Mouse (Mus musculus): ENCODE results near the gene Gm20388.
"Not testable (repeated sequence)": the region's sequence is repeated elsewhere in the genome, so short reads cannot be mapped to it uniquely, and the experiment has no call there.

The Gm20388 gene

DNA sequence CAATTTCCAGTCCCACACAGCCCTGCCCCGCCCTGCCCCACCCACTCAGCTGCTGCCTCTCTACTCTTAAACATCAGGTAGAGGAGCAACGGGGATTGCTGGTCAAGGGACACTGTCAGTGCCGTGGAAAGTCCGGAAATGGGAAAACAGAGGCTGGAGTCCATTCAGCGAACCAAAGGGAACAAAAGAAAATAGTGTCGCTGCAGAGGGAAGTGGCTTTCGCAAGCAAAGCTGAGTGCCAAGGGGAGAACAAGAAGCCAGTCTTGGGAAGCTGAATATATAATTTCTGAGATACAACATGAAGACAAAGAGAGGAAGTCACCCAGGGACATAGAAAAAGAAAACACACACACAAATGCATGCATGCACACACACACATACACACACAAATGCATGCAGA lies 3278.2 kb downstream of the Gm20388 start:
- DNase-seq: no peak

DNA sequence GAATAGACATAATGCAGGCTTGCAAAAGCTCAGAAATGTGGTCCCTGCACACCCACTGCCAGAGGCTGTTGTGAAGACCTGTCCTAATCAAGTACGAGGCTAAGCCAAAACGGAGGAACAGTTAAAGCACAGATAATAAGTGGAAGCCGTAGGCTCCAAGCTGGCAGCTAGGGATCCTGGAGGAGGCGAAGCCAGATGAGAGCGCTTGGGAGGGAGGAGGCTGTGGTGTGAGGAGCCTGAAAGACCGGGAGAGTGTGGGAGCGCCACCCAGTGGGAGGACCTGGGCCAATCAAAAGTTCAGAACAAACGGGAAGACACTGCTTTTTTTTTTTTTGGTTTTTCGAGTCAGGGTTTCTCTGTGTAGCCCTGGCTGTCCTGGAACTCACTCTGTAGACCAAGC lies 3280.0 kb downstream of the Gm20388 start:
- peak; percentile 82 for DNase-seq

DNA sequence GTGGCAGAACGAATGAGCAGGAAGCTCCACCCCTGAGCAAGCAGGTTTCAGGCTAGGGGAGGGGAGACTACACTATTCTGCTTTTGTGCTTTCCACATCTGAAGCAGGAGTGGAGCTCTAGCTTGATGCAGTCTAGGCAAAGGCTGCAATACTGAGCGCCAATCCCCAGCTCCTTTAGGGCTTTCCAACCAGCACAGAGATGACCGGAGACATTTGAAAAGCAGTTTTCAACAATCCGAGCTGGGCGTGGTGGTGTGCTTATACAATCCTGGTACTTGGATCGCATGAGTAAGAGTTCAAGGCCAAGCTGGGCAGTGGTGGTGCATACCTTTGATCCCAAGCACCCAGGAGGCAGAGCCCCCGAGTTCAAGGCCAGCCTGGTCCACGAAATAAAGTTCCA lies 3281.3 kb downstream of the Gm20388 start:
- DNase-seq: no peak

DNA sequence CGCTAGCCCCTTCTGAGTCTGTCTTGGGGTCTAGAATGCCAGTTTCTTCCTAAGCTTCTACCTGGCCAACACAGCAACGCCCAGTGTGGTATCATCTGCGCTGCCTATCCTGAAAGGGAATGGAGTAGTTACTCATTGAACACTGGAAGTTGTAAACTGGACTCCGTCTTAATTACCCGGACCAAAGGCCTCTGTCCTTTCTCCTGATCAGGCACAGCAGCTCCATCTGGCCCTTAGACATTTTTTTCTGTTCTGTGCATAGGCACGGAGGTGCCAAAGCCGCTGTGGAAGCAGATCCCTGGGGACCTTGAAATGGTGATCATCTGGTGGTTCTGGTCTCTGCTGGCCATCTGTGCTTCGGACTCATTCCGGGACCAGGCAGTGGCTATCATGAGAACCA lies 3283.1 kb downstream of the Gm20388 start:
- DNase-seq: no peak

DNA sequence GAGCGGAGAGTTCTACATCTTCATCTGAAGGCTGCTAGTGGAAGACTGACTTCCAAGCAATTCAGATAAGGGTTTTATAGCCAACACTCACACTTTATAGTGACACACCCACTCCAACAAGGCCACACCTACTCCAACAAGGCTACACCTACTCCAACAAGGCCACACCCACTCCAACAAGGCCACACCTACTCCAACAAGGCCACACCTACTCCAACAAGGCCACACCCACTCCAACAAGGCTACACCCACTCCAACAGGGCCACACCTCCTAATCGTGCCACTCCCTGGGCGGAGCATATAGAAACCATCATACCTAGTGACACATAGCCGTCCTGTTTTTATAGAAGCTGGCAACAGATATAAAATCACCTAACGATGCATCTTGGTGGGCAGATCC lies 3286.4 kb downstream of the Gm20388 start:
- not testable (repeated sequence) for DNase-seq

DNA sequence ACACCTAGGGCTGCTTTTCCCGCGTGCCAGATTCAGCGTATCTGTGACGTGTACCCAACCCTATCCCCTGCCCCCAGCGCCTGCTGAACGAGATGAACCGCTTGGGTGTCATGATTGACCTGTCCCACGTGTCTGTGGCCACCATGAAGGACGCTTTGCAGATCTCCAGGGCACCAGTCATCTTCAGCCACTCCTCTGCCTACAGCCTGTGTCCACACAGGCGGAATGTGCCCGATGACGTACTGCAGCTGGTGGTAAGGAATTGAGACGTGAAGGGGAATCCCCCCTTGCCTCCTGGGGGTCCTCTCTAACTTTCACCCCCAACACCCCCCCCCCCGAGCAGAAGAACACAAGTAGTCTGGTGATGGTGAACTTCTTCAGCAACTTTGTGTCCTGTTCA lies 3289.2 kb downstream of the Gm20388 start:
- no peak for DNase-seq

DNA sequence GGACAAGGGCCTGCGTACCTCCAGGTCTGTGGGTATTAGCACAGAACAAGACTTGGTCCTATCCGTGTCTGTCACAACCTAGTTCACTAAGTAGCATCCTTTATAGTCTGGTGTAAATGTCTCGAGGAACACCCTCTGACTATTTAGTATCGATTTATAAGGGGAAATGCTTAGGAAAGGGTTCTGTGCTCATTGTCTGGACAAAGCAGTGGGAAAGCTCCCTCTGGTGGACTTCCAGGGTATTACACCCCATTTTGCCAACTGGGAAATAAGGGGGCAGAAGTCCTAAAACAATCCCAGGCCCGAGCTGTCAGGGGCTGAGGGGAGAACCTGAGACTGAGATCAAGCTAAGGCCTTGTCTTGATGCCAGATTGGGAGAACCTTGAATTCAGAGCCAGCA lies 3291.6 kb downstream of the Gm20388 start:
- DNase-seq: peak; percentile 85

DNA sequence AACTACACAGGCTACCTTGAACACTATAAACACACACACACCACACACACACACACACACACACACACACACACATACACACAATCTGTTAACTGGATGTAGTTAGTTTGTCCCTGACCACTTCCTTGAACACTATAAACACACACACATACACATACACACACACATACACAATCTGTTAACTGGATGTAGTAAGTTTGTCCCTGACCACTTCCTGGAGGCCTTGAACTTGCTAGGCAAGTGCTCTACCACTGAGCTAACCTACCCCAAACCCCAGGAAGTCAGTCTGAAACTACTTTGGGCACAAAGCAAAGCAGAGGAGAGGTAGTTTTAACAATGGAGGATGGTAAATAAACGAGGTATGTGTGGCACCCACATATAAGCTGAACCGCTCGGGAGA lies 3292.9 kb downstream of the Gm20388 start:
- DNase-seq: no peak

DNA sequence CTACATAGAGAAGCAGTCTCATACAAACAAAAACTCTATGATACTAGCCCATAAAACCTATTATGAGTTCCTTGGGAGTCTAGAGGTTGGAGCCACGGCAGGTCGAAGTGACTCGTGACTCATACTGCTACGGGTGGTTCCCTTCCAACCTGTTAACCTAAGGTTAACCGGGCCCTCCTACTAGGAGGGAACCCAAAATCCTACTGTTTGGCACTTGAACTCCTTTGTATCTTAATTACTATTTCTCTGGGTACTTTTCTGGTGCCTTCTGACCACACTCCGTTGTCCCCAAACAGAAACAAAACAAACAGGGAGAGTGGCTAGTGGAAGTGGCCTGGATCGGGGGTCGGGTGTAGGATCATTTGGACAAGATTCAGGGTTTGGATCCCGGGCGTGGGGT lies 3301.2 kb downstream of the Gm20388 start:
- DNase-seq: no peak

DNA sequence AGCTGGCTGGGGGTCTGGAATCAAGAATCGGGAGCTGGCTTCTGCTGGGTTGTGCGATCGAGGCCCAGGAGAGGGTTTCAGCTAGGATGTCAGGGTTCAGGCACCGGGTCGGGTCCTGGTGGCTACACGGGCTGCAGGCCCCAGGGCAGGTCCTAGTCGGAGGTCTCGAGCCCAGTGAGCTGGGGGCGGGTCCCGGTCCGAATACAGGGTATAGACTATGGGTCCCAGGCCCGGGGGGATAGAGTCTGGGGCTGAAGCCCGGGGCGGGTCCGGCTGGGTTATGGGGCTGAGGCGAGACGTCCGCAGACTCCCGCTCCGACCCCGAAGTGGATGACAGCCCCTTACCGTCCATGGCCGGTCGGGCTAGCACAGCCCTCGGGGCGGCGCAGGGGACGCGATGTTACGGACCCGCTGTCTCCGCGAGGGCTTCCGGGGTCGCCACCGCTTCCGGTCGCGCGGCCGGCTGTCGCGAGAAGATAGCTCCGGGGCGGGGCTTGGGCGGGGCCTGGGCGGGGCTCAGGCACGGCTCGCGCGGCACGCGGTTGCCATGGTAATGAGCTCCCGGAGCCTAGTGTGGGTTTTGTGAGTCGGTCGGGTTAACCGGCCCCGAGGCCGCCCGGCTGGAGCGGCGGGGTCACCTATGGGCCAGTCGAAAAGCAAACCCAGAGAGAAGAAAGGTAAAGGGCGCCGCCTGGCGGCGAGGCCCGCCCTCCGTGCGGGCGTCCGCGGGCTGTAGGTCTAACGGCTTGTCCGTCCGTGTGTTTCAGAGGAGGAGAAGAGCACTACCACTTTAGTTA lies 3301.9 kb downstream of the Gm20388 start, which contains the start of the genes Chmp1a and Spata33:
Gene Chmp1a, minus strand, starts transcription at position 443 of the 797 bp plus-strand sequence.
Gene Spata33, plus strand, starts transcription at position 512 of the 797 bp plus-strand sequence.
- DNase-seq: peak; percentile 90

DNA sequence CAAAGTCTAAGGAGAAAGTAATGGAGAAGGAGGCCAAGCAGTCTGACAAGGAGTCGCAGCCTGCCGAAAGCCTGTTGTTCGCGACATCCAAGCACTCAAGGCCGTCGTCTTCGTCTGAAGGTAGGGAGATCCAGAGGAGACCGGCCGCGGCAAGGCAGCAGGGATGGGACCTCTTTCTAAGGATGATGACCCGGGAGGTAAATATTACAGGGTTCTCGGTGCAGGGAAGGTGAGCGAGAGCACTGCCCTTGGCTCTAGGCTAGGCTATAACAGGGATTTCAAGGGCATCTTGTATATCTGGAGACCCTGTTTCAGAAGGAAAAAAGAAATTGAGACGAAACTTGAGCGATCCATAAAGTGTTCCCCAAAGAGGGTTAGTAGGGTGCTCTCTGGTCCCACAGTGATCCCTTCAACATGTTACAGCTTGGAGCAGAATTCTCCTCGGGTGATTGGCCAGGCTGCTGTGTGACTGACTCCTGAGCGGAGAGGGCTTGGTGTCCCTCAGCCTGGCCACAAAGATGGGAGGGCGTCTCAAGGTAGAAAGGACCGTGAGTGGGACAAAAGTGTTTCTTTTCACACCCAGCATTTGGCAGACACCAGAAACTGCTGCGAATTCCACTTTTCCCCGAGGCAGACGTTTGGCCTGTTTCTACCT lies 3302.6 kb downstream of the Gm20388 start:
- no peak for DNase-seq

DNA sequence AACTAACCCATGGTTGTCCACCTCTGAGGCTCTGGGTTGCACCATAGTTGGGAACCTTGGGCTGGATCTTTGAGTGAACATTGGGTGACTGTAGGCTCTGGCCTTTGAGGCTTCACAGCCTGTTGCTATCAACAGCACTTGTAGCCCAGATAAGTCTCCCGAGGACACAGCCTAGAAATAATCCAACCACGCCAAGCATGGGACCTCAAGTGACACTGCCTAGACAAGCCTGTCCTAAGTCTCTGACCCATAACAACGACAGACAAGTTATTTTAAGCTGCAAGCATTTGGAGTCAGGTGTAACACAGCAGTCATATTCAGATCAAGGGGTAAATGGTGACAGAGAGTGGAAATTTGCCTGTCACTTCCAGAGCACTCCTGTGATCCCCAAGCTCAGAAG lies 3304.8 kb downstream of the Gm20388 start:
- no peak for DNase-seq

DNA sequence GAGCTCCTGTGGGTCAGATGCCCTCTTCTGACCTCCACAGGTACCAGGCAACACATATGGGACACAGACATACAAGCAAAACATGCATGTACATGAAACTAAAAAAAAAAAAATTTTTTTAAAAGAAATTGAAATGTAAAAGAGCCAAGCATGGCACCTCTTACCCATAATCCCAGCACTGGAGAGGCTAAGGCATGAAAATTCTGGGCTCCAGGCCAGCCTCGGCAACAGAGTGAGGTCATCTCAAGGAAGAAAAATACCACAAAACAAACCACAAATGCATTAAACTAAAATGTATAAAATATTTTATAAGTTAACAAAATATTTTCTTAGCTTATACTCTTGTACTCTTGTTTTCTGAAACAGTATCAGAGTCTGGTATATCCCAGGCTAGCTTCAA lies 3310.3 kb downstream of the Gm20388 start:
- DNase-seq: no peak

DNA sequence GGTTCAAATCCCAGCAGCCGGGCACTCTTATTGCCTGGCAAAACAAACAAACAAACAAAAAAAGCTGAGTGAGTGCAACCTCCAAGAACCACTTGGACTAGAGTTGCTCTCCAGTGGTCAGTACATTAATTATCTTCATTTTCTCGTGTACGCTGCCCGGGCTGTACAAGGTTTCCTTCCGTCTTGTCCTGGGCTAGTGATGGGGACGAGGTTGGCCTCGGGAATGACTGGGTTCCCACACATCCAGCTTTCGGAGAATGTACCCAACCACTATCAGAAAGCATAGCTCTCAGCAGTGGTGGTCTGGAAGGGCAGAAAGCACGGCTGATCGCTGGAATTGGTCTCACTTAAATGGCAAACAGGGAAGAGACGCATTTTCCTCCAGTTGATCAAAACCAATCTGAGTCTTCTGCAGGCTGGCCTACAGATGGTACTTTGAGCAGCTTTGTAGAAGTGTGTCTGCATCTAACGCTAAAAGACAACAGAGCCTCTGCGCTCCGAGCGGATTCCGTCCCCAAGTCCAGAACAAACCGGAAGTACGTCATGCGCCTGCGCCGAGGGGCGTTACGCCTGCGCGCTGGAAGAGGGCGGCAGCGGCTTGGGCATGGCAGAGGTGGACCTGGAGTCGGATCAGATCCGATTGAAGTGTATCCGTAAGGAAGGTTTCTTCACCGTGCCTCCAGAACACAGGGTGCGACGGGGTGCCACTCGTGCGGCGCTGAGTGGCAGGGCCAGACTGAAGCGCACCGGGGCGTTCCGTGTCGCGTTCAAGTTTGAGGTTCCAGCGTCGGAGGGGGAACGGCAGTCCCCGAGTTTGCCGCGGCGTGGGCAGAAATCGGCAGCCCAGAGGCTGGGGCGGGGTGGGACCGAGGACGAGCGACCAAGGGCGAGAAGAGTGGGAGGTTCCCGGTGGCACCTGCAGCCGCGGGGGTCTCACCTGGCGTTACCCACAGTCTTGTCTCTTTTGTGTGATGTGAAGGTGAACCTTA lies 3313.9 kb downstream of the Gm20388 start, which contains the start of gene Cdk10:
Gene Cdk10, plus strand, starts transcription at position 565 of the 989 bp plus-strand sequence.
- peak; percentile 94 for DNase-seq

DNA sequence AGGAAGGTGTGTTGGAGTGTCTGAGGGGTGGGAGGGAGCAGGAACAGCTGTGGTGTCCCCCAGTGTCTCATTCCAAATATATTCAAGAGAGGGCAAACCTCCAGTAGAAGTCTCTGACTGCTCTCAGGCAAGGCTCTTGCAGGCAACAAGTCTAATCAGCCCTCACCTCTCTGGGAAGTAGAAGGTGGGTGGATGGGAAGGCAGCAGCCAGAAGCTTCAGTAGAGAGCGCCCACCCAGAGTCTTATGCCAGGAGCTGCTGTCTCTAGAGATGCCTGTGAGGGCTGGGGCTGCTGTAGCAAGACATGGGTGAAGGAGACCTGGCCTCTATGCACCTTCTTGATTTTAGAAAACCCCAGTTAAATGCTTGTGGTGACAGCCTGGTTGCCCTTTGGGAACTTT lies 3317.8 kb downstream of the Gm20388 start:
- no peak for DNase-seq

DNA sequence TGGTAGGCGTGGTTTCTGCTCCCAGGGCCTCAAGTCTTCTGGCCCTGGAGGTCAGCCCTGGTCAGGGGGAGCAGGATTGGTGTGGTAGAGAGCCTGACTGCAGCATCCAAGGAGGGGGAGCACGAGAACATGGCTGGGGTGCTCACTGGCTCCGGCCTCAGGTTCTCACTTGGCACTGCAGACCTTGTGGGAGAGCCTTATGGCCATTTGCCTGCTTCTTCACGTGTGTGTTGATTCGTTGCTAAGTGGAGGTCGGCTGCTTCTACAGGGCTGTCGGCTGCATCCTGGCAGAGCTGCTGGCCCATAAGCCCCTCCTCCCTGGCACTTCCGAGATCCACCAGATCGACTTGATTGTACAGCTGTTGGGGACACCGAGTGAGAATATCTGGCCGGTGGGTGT lies 3319.7 kb downstream of the Gm20388 start:
- DNase-seq: not testable (repeated sequence)

DNA sequence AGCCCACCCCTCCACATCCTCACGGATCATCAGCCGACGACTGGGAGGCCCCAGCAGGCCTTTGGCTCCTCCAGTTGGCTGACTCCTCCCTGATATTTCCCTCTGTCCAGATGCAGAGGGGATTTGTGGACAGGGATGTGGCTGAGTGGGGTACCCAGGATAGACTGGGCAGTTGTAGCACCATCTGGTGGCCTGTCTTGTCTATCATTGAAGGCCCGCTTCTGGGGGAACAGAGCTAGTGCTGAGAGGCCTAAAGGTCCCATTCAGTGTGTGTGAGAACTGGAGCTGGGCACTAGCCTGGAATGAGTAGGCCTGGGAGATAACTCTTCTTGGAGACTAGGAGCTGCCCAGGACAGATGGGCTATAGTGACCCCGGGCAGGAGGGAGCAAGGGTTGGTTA lies 3321.1 kb downstream of the Gm20388 start:
- no peak for DNase-seq

DNA sequence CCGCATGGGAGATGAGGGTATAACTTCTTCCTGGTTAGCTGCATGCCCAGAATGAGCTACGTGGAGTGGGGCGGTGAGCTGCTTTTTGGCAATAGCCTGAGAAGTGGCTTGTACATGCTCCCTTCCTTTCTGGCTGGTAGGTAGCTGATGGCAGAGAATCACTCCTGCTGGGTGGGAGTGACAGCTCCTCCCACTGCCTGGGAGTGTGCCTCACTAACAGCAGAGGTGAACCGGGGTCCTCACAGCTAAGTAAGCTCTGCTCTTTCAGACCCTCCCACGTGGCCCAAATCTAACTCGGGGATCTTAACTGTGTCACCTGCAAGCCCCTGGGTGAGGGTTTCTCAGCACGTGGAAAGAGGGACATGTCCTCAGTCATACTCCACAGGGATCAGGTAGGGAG lies 3321.9 kb downstream of the Gm20388 start:
- DNase-seq: no peak

DNA sequence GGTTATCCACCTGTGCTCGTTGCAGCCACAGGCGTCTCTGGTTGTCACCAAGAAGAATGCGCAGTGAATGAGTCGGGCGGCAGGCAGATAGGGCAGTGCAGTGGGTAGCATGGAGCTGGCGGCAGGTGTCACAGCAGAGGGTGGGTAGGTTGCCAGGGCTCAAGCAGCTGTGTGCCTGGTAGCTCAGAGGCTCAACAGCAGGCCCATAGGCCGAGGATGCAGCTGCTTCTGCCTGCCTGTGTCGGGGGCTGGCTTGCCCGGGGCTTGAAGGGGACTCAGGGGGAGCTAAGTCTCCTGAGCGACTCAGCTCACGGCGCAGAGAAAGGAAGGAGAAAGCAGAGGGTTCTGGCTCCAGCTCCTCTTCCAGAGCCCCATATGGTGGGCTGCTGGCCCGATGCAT lies 3322.7 kb downstream of the Gm20388 start:
- no peak for DNase-seq

DNA sequence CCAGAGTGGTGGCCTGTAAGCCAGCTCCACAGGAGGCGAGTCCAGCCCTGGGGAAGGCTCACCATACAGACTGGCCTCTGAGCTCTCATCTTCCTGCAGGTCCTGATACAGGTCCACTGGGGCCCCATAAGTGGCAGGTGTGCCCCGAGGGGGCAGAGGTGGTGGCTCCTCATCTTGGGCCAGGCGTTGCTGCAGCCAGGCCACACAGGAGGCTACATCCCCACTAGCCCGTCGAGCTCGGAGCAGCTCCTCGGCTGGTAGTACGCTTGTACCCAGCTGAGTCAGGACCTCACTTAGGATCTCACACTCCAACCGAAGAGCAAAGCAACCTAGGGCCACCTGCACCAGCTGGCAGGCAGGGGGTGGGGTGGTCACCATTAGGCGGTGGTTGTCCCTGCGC lies 3323.1 kb downstream of the Gm20388 start:
- no peak for DNase-seq

DNA sequence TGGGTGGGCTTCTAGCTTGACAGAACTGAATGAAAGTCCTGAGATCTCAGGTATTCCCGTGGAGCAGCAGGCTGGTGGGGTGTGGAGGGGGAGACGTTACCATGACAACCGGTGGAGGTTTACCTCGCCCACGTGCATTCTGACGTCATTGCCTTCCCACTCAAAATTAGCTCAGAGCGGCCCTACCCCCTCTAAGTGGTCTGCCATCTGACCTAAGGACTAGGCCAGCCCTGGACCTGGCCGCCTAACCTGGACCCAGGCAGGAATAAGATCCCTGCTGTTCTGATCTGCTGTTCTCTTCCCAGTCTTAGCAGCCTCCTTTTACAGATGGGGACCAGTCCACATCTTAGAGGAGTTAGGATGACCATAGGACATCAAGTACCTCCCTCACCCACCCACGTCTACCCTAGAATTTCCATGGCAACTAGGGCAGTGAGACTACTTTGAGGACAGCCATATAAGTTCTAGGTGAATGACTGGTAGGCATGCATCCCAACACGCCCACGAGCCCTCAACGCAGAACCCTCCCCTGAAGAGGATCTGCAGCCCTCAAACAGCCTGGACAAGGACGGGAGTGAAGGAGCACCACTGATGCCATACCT lies 3324.4 kb downstream of the Gm20388 start:
- DNase-seq: no peak
